Mouse (Mus musculus) liver, adult 2 months (tissue): ENCODE measurements around the gene Sgcd. TPM values are rescaled to one million over a fixed set of nuclear protein-coding genes. Genes with fewer than 3 reads are reported as not detected.

Experiments
- DNase-seq: peaks from one replicate; pipeline ENCODE4 v3.0.0-alpha.2; 2011; ENCODE audit warnings: low read depth, low spot score; ENCODE audit errors: extremely low read depth
- H3K27ac ChIP-seq: fragments of 200-500 bp; replicated peaks from 2 replicates; pipeline ENCODE4 v1.5.1; 2012; ENCODE audit warnings: low read depth, mild to moderate bottlenecking, control low read depth, inconsistent platforms, low read length; ENCODE audit not compliant: insufficient read depth
- H3K27me3 ChIP-seq: fragments of 200-500 bp; 2 replicates; pipeline ENCODE4 v1.6.1; 2012; ENCODE audit warnings: mild to moderate bottlenecking, moderate library complexity, low read length, inconsistent platforms; ENCODE audit not compliant: control insufficient read depth, insufficient read depth
- H3K36me3 ChIP-seq: fragments of 200-500 bp; 2 replicates; pipeline ENCODE4 v1.6.1; 2012; ENCODE audit warnings: low read length, inconsistent platforms; ENCODE audit not compliant: control insufficient read depth, insufficient read depth
- H3K4me1 ChIP-seq: fragments of 200-500 bp; 2 replicates; pipeline ENCODE4 v1.6.1; 2011; ENCODE audit warnings: low read length; ENCODE audit not compliant: control insufficient read depth, insufficient read depth
- H3K4me3 ChIP-seq: fragments of 200-500 bp; 2 replicates; pipeline ENCODE4 v1.5.1; 2011; ENCODE audit warnings: low read depth, mild to moderate bottlenecking, control low read depth, low read length, moderate library complexity; ENCODE audit not compliant: insufficient read depth
- H3K79me2 ChIP-seq: fragments of 200-500 bp; 2 replicates; pipeline ENCODE4 v1.6.1; 2012; ENCODE audit warnings: inconsistent platforms, mild to moderate bottlenecking, low read length, moderate library complexity; ENCODE audit not compliant: control insufficient read depth, insufficient read depth
- H3K9ac ChIP-seq: fragments of 200-500 bp; 2 replicates; pipeline ENCODE4 v1.6.1; 2012; ENCODE audit warnings: low read depth, mild to moderate bottlenecking, control low read depth, inconsistent platforms, low read length
- CTCF ChIP-seq: fragments of 200-500 bp; IDR thresholded peaks from 2 replicates; pipeline ENCODE4 v1.5.1; 2011; ENCODE audit warnings: low read depth, low read length, control low read depth
- POLR2A ChIP-seq: fragments of 200-500 bp; IDR thresholded peaks from 2 replicates; pipeline ENCODE4 v1.6.1; 2011; ENCODE audit warnings: low read length, control low read depth; ENCODE audit not compliant: insufficient read depth; ENCODE audit errors: extremely low read depth
- WGBS: fragments of 180-500 bp; shearing (Covaris S2); methylation state at CpG from one replicate; pipeline ENCODE4 v1.1.7; 2018; 5-methylcytosine and 5-hydroxymethylcytosine counted together
- polyA plus RNA-seq: library from polyadenylated mRNA; depleted of rRNA; stranded (reverse); fragments of >200 nt; gene quantifications from 2 replicates; pipeline ENCODE4 v1.2.3, GENCODE M21; 2012
- total RNA-seq: library from RNA; depleted of rRNA; stranded (reverse); fragments of >200 nt; gene quantifications from 2 replicates; pipeline ENCODE4 v1.2.3, GENCODE M21; 2014

The Sgcd gene
- total and polyA plus RNA-seq, 2 experiments, result 0.37 TPM; not detected in 1

DNA sequence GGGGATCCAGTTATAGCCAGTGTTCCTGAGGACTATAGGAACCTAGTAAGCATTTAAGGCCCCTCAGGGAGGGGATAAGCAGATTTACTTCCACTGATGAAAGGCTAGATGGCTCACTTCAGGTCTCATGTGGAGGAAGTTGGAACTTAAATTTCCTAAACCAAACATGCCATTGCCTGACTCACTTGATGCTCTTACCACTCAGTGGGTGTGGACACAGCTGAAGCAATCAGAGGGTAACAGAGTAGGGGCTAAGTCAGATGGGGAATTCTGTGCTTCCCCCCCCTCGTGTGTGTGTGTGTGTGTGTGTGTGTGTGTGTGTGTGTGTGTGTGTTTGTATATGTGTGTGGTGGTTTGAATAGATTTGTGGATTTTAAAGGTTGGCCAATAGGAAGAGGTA, 830.7 kb downstream of the Sgcd start:
- H3K36me3 ChIP-seq, result no peaks in the 10 kb centered on the region

DNA sequence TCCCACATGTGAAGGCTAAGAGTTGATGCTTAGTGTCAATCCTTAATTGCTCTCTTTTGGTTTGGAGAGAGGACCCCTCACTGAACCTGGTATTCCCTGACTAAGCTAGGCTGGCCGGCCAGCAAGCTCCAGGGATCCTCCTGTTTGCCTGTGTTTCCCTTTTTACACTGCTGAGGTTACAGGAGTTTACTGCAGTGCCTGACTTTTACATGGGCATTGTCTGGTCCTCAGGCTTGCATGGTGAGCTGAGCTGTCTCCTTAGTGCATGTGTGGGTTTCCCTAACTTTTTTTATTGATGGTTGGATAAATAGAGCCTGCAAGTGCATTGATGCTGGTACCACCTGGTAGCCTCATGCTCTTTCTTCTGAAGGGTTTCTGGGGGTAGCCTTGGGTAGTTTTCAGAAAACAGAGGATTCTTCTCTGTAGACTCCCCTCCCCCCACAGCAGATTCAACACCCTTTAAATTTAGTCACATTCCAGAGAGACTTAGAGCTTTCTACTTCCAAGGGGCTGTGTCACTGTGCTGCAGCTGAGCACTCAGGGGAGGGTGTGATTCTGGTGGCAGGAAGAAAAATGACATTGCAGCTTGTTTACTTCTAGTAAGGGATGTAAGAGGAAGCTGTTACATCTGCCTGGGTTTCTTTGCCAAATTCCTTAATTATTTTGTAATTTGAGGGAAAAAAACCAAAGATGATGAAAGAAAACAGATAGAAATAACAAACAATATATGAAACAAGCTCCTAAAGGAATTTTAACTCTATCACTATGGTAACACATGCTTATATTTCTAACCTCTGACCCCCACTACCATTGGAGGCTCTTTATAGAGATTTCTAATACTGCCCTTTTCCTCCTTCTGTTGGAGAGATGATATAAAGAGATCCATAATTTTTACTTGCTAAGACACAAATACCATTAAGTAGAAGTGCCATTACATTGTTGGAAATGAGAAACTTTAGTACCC, 831.8 kb downstream of the Sgcd start:
- H3K4me3 ChIP-seq, result no peak overlapping the region
- H3K36me3 ChIP-seq, result no peaks in the 10 kb centered on the region
- H3K27ac ChIP-seq, result no peak overlapping the region
- no peaks in the 10 kb centered on the region for H3K27me3 ChIP-seq
- TF ChIP-seq CTCF (no peak), POLR2A (no peak)
- H3K4me1 ChIP-seq, result no peaks in the 10 kb centered on the region
- WGBS, result 48% methylated on average over 1 of the region's 1 CpGs
- peak; percentile 26 for DNase-seq
- no peak overlapping the region for H3K9ac ChIP-seq
- no peaks in the 10 kb centered on the region for H3K79me2 ChIP-seq

More for the DNA sequence above, 830.7 kb downstream of the Sgcd start:
- Histone ChIP-seq H3K27me3 (no peaks in the 10 kb centered on the region), H3K79me2 (no peaks in the 10 kb centered on the region), H3K9ac (no peak overlapping the region), H3K4me1 (no peaks in the 10 kb centered on the region), H3K27ac (no peak overlapping the region), H3K4me3 (no peak overlapping the region)
- 39% methylated on average over 1 of the region's 1 CpGs for WGBS
- TF ChIP-seq POLR2A (no peak), CTCF (no peak)
- DNase-seq, result no peak

GRCm38 (mm10) chr11:47154837-47155430, 833.8 kb downstream of the Sgcd start:
- 77% methylated on average over 5 of the region's 5 CpGs for WGBS
- peak; percentile 12 for DNase-seq
- no peaks in the 10 kb centered on the region for H3K36me3 ChIP-seq
- H3K27me3 ChIP-seq, result no peaks in the 10 kb centered on the region
- no peak overlapping the region for H3K4me3 ChIP-seq
- no peaks in the 10 kb centered on the region for H3K4me1 ChIP-seq
- H3K27ac ChIP-seq, result no peak overlapping the region; the same call in 1 of the 2 replicates
- no peak overlapping the region for H3K9ac ChIP-seq
- H3K79me2 ChIP-seq, result no peaks in the 10 kb centered on the region
- TF ChIP-seq CTCF (no peak), POLR2A (no peak)

DNA sequence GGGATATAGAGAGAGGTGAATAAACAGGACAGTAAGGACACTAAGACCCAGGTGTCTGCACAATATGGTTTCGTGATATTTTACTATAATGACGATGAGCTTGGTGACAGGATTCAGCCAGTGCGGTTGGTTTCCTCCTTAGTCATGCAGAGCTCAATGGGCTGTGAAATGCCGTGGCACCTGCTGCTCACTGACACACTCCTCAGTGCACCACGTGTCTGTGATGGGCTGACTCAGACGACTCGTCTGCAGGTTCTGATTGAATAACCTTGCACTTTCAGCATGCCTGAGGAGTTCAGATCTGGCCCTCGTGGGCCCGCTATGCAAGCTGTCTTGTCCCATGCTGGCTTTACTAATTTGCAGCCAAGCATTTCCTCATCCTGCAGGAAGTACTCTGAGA, 839.2 kb downstream of the Sgcd start:
- Histone ChIP-seq H3K4me1 (no peaks in the 10 kb centered on the region), H3K27ac (no peak overlapping the region), H3K36me3 (no peaks in the 10 kb centered on the region), H3K4me3 (no peak overlapping the region), H3K9ac (no peak overlapping the region), H3K27me3 (no peaks in the 10 kb centered on the region), H3K79me2 (no peaks in the 10 kb centered on the region)
- no peak for TF ChIP-seq CTCF
- DNase-seq, result no peak
- 68% methylated on average over 9 of the region's 9 CpGs for WGBS

GRCm38 (mm10) chr11:47139867-47140266, 848.9 kb downstream of the Sgcd start:
- DNase-seq, result peak; percentile 52
- Histone ChIP-seq H3K36me3 (no peaks in the 10 kb centered on the region), H3K27ac (no peak overlapping the region), H3K27me3 (no peaks in the 10 kb centered on the region), H3K4me1 (no peaks in the 10 kb centered on the region), H3K4me3 (no peak overlapping the region), H3K9ac (no peak overlapping the region), H3K79me2 (no peaks in the 10 kb centered on the region)
- WGBS, result 59% methylated on average over 2 of the region's 2 CpGs
- TF ChIP-seq POLR2A (no peak), CTCF (no peak)

- no peak overlapping the region for H3K27ac ChIP-seq
- WGBS, result 50% methylated on average over 1 of the region's 1 CpGs
- peak; percentile 56 for DNase-seq
- H3K36me3 ChIP-seq, result no peaks in the 10 kb centered on the region
- TF ChIP-seq CTCF (no peak), POLR2A (no peak)
- H3K79me2 ChIP-seq, result no peaks in the 10 kb centered on the region
- H3K4me1 ChIP-seq, result no peaks in the 10 kb centered on the region
- no peak overlapping the region for H3K4me3 ChIP-seq
- no peak overlapping the region for H3K9ac ChIP-seq
- no peaks in the 10 kb centered on the region for H3K27me3 ChIP-seq
These were observed 849.5 kb downstream of the Sgcd start for GRCm38 (mm10) chr11:47139271-47139670.
